Mouse (Mus musculus): Measurements from ENCODE around the gene Prkg1. TPM values are rescaled to one million over a fixed set of nuclear protein-coding genes. Genes with fewer than 3 reads are reported as not detected.
"Not testable (repeated sequence)": the region's sequence is repeated elsewhere in the genome, so short reads cannot be mapped to it uniquely, and the experiment has no call there.

Prkg1 gene
- polyA plus RNA-seq, 1 experiment from 2014 or later, result 0.83 TPM

DNA sequence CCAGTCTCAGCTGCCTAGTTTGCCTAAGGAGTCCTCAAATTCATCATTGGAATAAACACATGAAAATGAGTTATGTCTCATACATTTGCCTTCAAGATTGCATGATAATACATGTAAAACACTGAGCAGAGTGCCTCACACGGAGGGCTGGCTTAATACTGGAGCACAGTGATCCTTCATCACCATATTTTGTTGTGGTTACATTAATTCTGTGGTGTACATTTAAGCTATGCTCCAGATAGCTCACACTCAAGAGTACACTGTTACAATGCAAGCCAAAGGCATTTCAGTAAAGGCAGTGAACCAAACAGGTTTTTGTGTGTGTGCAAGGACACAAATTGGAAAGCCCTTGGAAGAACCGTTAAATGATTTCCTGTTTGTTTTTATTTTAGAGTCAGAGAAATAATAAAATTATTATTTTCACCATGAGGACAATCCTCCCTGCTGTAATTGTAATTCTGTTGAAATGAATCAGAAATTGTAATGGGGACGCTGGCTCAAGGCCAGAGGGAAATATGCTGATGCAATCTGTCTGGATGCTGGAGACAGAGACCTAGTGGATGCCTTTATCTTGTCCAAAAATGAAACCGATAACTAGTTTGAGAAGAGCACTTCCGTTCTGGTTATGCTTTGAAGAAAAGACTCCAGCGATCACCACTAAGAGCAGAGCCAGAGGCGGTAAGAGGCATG is 484.9 kb downstream of the Prkg1 start:
- no peaks in the 10 kb centered on the region for H3K9me3 ChIP-seq (replicated peaks)
- no peaks in the 10 kb centered on the region for H3K27me3 ChIP-seq
- H3K27ac ChIP-seq, result no peak overlapping the region
- no peak overlapping the region for H3K4me2 ChIP-seq
- no peak for ATAC-seq (ENCODE audit: low read depth)
- H3K4me3 ChIP-seq (replicated peaks), result no peak overlapping the region
- H3K4me1 ChIP-seq (replicated peaks), result no peaks in the 10 kb centered on the region
- no peak overlapping the region for H3K9ac ChIP-seq
- no peaks in the 10 kb centered on the region for H3K36me3 ChIP-seq
- no peak for DNase-seq
- WGBS (ENCODE audit: insufficient replicate concordance), result 66% methylated on average over 7 of the region's 7 CpGs

DNA sequence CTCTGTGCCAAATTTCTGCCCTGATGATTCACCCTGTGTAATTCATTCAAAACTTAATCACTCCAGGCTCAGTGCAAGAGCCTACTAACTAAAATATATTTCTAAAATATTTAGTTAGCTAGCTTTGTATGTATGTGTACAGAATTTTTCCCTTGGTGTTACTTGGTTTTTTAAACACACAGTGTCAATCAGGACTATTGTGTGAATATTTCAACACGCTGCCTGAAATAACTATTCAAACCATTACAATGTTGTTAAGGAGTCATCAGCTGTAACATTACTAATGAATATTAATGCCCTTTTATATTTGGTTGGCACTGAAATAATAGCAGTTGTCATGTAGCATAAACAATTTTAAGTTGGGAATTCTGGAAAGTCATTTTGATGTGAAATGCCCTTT is 502.4 kb downstream of the Prkg1 start:
- 74% methylated on average over 1 of the region's 1 CpGs for WGBS (ENCODE audit: insufficient replicate concordance)
- H3K36me3 ChIP-seq, result no peaks in the 10 kb centered on the region
- DNase-seq (no peak), ATAC-seq (ENCODE audit: low read depth) (no peak)
- H3K9ac ChIP-seq, result no peak overlapping the region
- no peak overlapping the region for H3K4me3 ChIP-seq (replicated peaks)
- no peak overlapping the region for H3K4me2 ChIP-seq
- no peaks in the 10 kb centered on the region for H3K9me3 ChIP-seq (replicated peaks)
- no peak overlapping the region for H3K27ac ChIP-seq
- H3K4me1 ChIP-seq (replicated peaks), result no peaks in the 10 kb centered on the region
- H3K27me3 ChIP-seq, result no peaks in the 10 kb centered on the region

DNA sequence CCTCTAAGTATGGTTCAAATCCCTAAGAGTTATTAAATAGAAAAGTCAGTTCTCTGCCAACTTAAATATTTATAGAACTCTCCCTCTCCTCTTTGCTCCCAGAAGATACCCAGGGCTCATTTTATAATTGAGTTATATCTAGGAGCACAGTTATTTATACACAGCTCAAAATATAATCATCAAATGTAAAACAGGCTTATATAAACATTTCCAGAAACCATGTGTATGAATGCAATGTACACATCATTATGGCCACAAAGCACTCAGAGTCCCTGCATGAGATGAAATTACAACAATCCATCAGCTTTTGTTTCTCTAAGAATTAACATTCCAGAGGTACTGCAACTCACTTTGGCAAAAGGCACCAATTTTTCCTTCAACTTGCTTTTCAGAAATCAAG is 504.3 kb downstream of the Prkg1 start:
- no peaks in the 10 kb centered on the region for H3K36me3 ChIP-seq
- no peaks in the 10 kb centered on the region for H3K27me3 ChIP-seq
- no peak for ATAC-seq (ENCODE audit: low read depth)
- no peak for DNase-seq
- no peak overlapping the region for H3K9ac ChIP-seq
- no peaks in the 10 kb centered on the region for H3K9me3 ChIP-seq (replicated peaks)
- no peaks in the 10 kb centered on the region for H3K4me1 ChIP-seq (replicated peaks)
- no peak overlapping the region for H3K4me2 ChIP-seq
- no peak overlapping the region for H3K4me3 ChIP-seq (replicated peaks)
- H3K27ac ChIP-seq, result no peak overlapping the region

DNA sequence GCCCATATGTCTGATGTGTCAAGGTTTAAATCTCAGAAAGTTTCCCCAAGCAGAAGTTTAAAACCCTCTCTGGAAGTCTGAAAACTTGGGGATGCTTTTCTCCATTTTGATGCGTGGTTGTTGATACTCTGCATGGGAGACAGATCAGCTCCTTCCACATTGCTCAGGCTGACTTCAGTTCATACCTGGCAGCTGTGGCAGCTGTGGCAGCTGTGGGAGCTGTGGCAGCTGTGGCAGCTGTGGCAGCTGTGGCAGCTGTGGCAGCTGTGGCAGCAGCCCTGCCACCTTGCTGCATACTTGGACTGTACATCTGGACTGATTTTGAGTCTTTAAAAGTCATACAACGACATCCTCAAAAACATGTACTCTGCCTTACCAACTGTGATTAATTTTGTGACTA is 509.1 kb downstream of the Prkg1 start:
- DNase-seq (no peak), ATAC-seq (ENCODE audit: low read depth) (no peak)
- H3K9ac ChIP-seq, result no peak overlapping the region
- no peaks in the 10 kb centered on the region for H3K27me3 ChIP-seq
- H3K4me2 ChIP-seq, result no peak overlapping the region
- 53% methylated on average over 2 of the region's 2 CpGs for WGBS (ENCODE audit: insufficient replicate concordance)
- H3K4me3 ChIP-seq (replicated peaks), result no peak overlapping the region
- no peak overlapping the region for H3K27ac ChIP-seq
- H3K4me1 ChIP-seq (replicated peaks), result no peaks in the 10 kb centered on the region
- H3K9me3 ChIP-seq (replicated peaks), result no peaks in the 10 kb centered on the region
- no peaks in the 10 kb centered on the region for H3K36me3 ChIP-seq

DNA sequence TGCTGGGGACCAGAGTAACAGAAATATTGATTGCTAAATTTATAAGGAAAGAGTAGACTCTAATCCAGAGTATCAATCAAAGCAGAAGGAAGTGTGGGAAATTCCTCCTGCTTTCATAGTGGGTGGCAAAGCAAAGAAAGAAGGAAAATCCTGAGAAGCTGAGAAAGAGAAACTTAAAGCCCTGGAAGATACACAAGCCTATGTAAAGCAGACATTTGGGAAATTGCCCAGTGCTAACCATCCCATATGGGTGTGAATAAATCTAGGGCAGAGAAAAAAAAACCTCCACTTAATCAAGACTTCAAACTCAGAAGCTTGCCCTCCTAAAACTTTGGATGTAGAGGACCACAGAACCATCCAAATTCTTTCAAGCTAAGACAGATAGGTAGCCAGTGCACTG is 532.4 kb downstream of the Prkg1 start:
- Histone ChIP-seq H3K36me3 (no peaks in the 10 kb centered on the region), H3K27ac (no peak overlapping the region), H3K4me1 (replicated peaks) (no peaks in the 10 kb centered on the region), H3K9ac (no peak overlapping the region), H3K9me3 (replicated peaks) (no peaks in the 10 kb centered on the region), H3K27me3 (no peaks in the 10 kb centered on the region), H3K4me3 (replicated peaks) (no peak overlapping the region), H3K4me2 (no peak overlapping the region)
- no peak for DNase-seq
- ATAC-seq (ENCODE audit: low read depth), result no peak

DNA sequence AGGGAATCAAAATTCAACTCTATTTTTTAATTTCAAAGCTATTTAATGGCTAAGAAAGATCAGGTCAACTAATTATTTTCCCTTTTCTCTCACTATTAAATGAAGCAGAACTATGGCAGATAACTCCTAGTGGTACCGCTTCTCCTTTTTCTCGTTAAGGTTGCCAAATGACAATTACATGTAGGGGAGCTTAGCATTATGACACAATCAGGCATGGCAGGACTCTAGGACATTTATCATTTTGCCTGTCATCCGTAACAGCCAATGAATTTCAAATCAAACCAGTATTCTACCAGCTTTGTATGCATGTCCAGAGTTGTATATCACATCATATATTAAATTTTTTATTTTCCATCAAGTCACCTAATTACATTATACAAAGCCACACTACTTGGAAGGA is 536.4 kb downstream of the Prkg1 start:
- H3K4me1 ChIP-seq (replicated peaks), result no peaks in the 10 kb centered on the region
- no peaks in the 10 kb centered on the region for H3K36me3 ChIP-seq
- no peaks in the 10 kb centered on the region for H3K9me3 ChIP-seq (replicated peaks)
- H3K27ac ChIP-seq, result no peak overlapping the region
- ATAC-seq (ENCODE audit: low read depth) (no peak), DNase-seq (no peak)
- no peak overlapping the region for H3K4me3 ChIP-seq (replicated peaks)
- WGBS (ENCODE audit: insufficient replicate concordance), result 70% methylated on average over 3 of the region's 3 CpGs
- H3K4me2 ChIP-seq, result no peak overlapping the region
- no peak overlapping the region for H3K9ac ChIP-seq
- no peaks in the 10 kb centered on the region for H3K27me3 ChIP-seq

DNA sequence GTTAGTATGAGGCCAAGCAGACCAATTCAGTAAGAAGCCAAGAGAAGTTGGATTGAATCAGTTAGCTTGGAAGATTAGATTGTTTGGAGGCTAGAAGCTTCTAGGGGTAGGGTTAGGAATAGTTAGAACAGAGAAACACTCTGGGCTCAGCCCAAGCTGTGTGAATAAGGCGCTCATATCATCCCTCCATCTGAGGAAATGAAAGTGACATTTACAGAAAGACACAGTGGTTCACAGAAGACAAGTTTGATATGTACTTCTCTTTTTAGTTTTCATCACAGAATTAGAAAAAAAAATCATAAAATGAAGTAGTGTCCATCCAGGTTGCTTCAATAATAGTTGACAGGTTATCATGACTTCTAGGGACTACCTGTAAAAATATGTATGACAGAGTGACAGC is 541.4 kb downstream of the Prkg1 start:
- WGBS (ENCODE audit: insufficient replicate concordance), result 62% methylated on average over 1 of the region's 1 CpGs
- ATAC-seq (ENCODE audit: low read depth), result no peak
- Histone ChIP-seq H3K4me2 (no peak overlapping the region), H3K4me1 (replicated peaks) (peaks cover 11% of the 10 kb centered on the region; the same call in 1 of the 2 replicates), H3K27ac (no peak overlapping the region), H3K27me3 (no peaks in the 10 kb centered on the region), H3K36me3 (no peaks in the 10 kb centered on the region), H3K9me3 (replicated peaks) (no peaks in the 10 kb centered on the region), H3K9ac (no peak overlapping the region), H3K4me3 (replicated peaks) (no peak overlapping the region)
- DNase-seq, result no peak

DNA sequence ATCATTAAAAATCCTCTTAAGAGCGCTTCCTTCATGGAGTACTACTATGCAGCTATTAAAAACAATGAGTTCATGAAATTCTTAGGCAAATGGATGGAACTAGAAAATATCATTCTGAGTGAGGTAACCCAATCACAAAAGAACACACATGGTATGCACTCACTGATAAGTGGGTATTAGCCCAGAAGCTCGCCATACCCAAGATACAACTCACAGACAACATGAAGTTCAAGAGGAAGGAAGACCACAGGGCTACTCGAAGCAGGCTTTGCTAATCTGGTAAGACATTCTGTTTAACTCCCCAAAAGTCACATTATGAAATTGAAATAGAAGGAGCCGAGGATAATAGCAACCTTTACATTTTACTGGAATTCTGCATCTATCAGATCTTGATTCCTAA is 545.6 kb downstream of the Prkg1 start:
- peaks cover 11% of the 10 kb centered on the region; the same call in 1 of the 2 replicates for H3K4me1 ChIP-seq (replicated peaks)
- not testable (repeated sequence) for H3K4me2 ChIP-seq; H3K36me3 ChIP-seq; H3K4me3 ChIP-seq (replicated peaks); H3K27me3 ChIP-seq; H3K27ac ChIP-seq; H3K9me3 ChIP-seq (replicated peaks); H3K9ac ChIP-seq
- DNase-seq, result peak; percentile 6
- WGBS (ENCODE audit: insufficient replicate concordance), result 35% methylated on average over 4 of the region's 4 CpGs
- ATAC-seq (ENCODE audit: low read depth), result peak; percentile 83; the same call in 1 of the 2 replicates

DNA sequence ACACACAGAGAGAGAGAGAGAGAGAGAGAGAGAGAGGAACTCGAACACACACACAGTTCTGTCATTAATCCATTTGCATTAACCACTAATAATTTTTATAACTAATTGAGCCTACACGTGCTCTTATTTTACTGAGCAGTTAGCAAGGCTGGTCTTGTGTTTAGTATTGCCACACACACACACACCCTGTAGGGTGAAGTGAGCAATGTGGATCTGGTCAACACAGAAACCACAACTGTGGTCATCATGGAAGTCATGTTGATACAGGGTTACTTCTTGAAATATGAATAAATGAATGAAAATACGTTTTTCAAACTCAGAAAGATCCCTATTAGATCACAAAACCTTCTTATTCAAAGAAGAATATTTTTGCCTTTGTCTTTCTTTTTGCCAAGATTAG is 554.0 kb downstream of the Prkg1 start:
- WGBS (ENCODE audit: insufficient replicate concordance), result 43% methylated on average over 3 of the region's 3 CpGs

DNA sequence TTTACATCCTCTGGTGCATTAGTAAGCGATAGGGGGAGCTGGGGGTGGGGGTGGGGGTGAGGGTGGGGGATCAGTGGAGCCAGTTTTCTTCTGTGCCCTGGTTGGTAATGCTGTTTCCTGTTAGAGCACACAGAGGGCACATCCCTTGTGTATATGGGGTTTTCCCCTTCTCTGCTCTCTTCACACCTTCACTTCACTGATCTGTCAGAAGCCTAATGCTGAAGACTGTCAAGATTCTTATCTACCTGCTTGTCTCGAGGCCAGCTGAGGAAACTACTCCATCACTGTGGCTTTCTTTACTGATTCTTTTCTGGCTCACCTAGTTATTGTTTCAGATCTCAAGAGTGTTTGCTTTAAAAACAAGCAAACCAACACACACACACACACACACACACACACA is 554.4 kb downstream of the Prkg1 start:
- no peak for DNase-seq
- WGBS (ENCODE audit: insufficient replicate concordance), result 20% methylated on average over 2 of the region's 2 CpGs
- Histone ChIP-seq H3K27ac (no peak overlapping the region), H3K36me3 (no peaks in the 10 kb centered on the region), H3K27me3 (no peaks in the 10 kb centered on the region), H3K4me1 (replicated peaks) (no peaks in the 10 kb centered on the region), H3K9me3 (replicated peaks) (no peaks in the 10 kb centered on the region), H3K4me2 (no peak overlapping the region), H3K9ac (no peak overlapping the region), H3K4me3 (replicated peaks) (no peak overlapping the region)
- ATAC-seq (ENCODE audit: low read depth), result no peak

More for the DNA sequence above, 554.0 kb downstream of the Prkg1 start:
- Histone ChIP-seq H3K4me2 (no peak overlapping the region), H3K27me3 (no peaks in the 10 kb centered on the region), H3K36me3 (no peaks in the 10 kb centered on the region), H3K4me1 (replicated peaks) (no peaks in the 10 kb centered on the region), H3K4me3 (replicated peaks) (no peak overlapping the region), H3K9ac (no peak overlapping the region), H3K27ac (no peak overlapping the region), H3K9me3 (replicated peaks) (no peaks in the 10 kb centered on the region)
- ATAC-seq (ENCODE audit: low read depth) (no peak), DNase-seq (no peak)

DNA sequence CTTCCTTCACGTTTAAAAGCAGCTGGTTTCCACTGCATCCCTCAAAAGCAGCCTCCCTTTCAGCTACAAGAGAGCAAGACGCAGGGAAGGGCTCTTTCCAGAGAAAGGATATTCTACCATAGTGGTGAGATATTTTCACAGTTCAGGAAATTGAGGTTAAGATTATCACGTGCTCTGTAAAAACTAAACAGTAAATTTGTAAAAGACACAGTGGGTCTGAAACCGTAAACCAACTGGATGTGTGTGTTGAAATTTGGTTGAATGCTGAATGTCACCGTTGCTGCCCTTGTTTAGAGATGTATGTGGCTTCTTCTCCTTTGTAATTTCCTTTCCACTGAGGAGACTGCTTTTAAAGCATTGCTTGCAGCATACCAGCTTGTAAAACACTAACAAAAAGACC is 565.2 kb downstream of the Prkg1 start:
- no peak for DNase-seq
- Histone ChIP-seq H3K36me3 (no peaks in the 10 kb centered on the region), H3K27me3 (no peaks in the 10 kb centered on the region), H3K9ac (no peak overlapping the region), H3K4me1 (replicated peaks) (peaks cover 6% of the 10 kb centered on the region), H3K27ac (no peak overlapping the region), H3K9me3 (replicated peaks) (no peaks in the 10 kb centered on the region), H3K4me3 (replicated peaks) (no peak overlapping the region), H3K4me2 (no peak overlapping the region)
- no peak for ATAC-seq (ENCODE audit: low read depth)
- WGBS (ENCODE audit: insufficient replicate concordance), result 18% methylated on average over 5 of the region's 5 CpGs

DNA sequence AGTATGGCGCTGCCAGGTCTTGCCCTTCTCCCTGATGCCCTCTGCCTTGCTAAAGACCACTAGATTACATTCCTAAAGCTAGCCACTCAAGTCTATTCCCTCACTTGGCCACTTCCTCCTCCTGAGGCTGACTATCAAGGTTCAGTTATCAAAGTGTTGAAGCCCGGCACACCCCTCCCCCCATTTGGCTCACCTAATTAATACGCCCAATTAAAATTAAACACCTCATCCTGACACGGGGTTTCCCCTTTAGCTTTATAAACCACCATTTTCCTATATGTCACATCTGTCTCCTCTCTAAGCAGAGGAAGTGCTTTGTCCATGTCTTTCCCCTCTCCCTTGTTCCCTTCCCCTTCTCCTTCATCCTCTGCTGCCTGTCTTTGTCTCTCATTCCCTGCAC is 566.4 kb downstream of the Prkg1 start:
- no peak overlapping the region for H3K27ac ChIP-seq
- no peaks in the 10 kb centered on the region for H3K36me3 ChIP-seq
- ATAC-seq (ENCODE audit: low read depth) (no peak), DNase-seq (no peak)
- H3K4me2 ChIP-seq, result no peak overlapping the region
- H3K4me1 ChIP-seq (replicated peaks), result peaks cover 6% of the 10 kb centered on the region
- H3K9me3 ChIP-seq (replicated peaks), result no peaks in the 10 kb centered on the region
- WGBS (ENCODE audit: insufficient replicate concordance), result 36% methylated on average over 4 of the region's 4 CpGs
- no peaks in the 10 kb centered on the region for H3K27me3 ChIP-seq
- H3K4me3 ChIP-seq (replicated peaks), result no peak overlapping the region
- H3K9ac ChIP-seq, result no peak overlapping the region

All from liver, embryonic 13.5 days (tissue).